Mouse (Mus musculus): ENCODE measurements around the gene Prkaca.
A peak's percentile ranks its signal among the peaks of the same experiment; 100 is the strongest.
"Not testable (repeated sequence)": the region's sequence is repeated elsewhere in the genome, so short reads cannot be mapped to it uniquely, and the experiment has no call there.

The Prkaca gene

DNA sequence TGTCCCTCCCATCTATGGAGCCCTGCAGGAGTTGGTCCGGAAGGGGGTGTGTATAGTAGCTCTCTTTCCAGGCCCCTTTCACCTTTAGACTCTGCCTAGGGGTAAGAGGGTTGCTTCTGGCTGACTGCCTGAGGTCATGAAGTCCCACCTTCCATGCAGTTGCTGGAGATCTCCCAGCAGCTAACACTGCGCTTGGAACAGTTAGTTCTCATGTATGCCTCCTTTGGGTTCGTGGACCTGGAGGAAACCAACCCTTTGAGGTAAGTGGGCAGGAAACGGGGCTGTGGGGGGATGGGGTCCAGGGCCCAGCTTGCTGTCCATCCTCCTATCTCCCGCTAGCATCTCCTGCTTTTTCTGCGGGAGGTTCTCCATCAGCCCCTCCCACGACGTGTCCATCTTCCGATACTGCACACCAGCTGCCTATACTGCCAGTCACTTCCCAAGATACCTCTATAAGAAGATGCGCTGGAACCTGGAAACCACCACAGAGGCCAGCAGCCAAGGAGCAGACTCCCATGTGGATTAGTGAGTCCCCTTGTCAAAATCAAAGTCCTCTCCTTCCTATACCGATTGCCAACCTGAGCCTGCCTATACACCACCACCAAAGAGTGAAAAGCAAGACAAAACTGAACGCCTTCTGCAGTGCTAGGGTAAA is 30.3 kb downstream of the Prkaca start:
- no peak for DNase-seq (ENCODE audit: low spot score)

DNA sequence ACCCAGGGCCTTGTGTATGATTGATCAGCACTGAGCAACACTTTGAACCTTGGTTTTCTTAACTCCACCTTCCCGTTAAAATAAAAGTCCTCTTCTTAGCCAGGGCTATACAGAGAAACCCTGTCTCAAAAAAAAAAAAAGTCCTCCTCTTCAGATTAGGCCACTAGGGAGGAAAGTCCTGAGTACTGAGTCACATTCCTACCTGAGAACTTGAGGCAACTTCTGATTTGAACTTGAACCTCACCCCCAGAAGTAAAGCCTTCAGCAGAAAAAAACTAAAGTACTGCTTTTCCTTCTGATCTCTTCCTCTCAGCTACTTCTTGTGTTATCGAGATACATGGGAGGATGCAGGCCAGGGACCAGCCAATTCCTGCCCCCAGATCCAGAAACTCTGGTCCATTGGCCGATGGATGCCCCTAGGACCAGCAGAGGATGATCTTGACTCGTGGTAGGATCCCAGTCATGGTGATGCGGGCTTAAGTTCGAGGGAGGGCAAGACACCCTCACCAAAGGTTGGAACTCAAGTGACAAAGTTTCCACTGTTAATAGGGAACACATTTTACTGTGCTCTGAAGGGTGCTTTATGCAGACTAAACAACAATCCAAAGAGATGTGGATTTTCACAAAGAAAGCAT is 30.9 kb downstream of the Prkaca start:
- DNase-seq (ENCODE audit: low spot score), result no peak

DNA sequence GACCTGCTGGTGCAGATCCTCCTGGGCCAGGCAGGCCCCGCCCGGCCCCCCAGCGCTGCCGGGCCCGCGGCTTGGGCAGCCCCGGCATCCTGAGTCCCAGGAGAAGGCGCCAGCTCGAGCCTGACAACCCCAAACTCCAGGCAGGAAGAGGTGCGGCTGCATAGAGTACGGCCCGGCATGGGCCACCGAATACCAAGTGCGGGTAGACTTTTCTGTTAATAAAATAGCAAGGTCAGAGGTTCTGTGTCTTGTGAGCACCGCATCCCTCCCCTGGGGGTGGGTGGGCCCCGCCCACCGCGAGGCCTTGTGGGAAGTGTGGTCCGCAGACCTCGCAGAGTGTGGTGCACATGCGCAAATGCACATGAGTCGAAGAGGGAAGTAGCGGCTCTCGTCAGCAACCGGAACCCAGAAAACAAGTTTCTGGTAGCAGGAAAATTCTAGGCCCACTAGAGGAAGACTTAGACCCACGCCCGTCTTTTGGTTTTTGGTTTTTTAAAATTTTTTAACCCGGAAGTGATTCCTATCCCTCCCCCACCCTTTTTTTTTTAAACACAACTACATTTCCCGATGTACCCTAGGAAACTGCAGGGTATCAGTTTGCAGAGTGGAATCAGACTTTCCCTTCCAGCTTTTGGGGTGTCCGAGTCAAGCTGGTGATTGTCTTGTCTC is 31.9 kb downstream of the Prkaca start:
- peak; percentile 78 for DNase-seq (ENCODE audit: low spot score)

DNA sequence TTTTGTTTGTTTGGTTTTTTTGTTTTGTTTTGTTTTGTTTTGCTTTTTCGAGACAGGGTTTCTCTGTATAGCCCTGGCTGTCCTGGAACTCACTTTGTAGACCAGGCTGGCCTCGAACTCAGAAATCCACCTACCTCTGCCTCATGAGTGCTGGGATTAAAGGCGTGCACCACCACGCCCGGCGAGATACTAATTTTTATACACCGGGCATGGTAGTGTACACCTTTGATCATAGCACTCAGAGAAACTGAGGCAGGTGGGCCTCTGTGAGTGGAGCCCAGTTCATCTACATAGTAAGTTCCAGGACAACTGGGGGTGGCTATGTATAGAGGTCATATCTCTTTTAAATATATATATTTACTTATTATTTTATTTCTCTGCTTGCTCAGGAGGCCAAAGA is 32.7 kb downstream of the Prkaca start:
- DNase-seq (ENCODE audit: low spot score), result not testable (repeated sequence)

DNA sequence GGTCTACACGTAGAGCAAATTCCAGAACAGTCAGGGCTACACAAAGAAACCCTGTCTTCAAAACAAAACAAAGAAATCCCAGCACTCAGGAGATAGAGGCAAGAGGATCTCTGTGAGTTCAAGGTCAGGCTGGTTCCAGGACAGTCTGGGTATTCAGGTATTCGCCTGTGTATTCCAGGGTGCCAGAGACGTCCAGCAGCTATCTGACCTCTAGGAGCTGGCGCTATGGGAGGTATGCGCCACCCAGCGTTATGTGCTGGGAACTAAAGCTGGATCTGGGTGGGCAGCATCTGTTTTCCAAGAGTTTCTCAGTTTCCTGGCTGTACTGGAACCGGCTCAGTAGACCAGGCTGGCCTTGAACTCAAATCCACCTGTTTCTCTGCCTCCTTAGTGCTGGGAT is 35.6 kb downstream of the Prkaca start:
- DNase-seq (ENCODE audit: low spot score), result no peak

DNA sequence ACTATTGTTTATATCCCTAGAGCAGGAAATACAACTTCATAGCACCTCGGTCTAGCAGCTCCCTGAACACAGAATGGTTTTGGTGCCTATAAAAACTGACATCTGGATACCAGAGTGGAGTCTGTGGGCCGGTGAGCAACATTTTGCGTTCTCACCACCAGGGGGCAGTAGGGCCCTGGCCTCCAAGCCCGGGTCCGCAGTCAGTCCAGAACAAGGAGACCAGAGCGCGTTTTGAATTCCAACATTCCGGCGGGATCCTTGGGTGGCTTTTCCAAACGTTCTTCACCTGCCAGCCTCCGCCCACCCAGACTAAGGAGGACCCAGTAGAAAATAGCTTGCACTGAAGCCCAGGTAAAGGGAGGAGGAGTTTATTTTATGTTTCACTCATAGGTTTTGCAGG is 37.1 kb downstream of the Prkaca start:
- DNase-seq (ENCODE audit: low spot score), result peak; percentile 89

DNA sequence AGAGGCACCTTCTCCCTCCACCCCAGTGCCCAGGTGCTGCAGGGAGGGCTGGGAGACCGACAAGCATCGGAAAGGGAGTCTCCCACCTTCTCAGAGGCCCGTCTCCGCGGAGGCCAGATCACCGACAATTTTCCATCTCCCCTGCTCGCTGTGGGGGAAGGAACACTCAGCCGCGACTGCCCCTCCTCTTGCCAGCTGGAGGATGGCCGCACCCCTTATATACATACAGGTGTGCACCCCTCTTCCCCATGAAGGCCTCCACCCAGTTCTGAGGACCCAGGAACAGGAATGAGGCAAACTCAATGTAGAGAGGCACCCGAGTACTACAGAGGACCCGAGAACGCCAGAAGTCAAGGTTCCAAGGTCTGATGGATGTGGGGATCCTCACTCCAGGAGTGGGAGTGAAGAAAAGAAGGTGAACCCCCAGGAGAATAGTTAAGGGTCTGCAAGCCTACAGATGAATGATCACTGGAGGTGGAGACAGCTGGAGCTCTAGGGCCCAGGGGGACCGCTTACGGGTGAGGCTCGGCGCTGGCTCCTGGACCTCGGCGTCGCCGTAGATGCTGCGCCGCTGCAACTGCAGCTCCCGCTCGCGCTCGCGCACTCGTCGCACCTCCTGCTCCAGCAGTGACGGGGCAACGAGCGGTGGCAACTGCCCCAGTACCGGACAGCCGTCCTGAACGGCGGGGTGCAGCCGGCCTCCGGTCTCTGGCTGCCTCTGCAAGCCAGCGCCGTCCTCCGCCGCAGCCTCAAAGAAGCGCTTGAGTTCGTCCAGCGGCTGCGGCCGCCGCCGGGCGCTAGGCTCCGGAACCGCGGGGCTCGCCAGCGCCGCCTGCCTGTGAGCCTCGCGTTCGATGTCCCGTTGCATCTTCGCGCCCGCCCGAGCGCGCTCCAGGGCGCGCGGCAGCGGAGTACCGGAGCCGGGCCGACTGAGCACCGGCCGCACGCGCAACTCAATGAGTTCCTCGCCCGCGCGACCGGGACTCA is 38.1 kb downstream of the Prkaca start:
- DNase-seq (ENCODE audit: low spot score), result no peak

DNA sequence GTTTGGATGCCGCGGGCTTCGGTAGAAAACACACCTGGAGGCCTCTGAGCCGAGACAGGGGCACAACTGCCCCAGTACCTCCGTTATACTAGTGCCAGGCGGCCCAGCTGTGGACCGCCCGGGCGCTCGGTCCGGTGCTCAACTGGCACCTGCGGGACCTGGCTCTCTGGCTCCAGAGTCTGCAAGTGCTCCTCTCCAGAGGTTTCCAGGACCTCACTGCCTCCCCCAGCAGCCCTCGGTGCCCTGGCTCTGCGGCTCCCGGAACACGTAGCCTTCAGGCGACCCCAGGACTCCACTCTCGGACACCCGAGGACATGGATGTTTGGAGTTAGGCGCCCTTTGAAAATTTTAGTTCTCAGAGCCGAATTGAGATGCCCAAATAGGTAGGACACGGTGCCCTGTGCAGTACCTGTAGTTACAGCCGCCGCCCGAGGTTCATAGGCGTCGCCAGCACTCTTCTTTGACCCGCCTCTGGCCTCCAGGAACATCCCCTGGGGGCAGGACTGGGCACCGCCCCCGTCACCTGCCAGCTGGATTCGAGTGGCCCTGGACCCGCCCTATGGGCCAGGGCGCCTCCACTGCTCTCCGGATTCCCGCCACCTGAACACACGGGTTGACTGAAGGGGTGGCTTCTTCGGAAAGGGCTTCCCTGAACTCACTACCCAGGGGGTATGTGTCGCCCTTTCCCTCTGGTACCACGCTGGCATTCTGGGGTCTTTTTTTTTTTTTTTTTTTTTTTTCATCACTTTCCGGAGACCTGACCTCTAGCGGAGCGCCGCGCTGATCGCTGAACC is 39.1 kb downstream of the Prkaca start, which contains the start of gene 2210011C24Rik:
2210011C24Rik (minus strand) TSS at position 467 of the 794 bp plus-strand sequence.
- DNase-seq (ENCODE audit: low spot score), result no peak

DNA sequence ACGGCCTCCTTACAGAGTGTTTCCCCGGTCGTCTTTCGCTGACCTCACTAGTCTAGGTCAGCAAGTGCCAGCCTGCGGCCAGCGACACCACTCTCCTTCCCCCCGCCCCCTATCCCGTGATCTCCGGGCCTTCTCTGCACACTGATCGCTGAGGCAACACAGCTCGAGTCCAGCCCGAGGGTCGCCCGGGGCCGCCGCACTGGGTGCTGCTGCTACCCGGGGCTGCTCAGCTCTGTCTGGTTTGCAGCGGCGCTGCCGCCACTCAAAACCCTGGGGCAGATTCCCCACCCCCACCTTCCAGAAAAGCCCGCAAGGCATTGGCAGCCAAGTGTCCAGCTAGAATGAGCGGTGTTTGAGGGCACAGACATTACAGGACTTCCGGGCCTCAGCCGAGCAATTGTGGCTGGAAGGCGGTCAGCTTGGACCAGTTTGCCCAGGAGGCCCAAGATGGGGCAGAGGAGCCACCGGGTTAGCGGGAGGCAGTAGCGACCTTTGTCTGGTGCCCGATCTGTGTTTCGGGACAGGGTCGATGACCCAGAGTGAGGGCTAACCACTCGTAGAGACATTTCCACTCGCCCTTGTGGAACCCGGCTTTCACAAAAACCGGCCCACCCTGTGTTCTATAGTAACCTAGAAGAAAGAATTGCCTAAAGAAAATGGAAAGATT is 39.8 kb downstream of the Prkaca start:
- no peak for DNase-seq (ENCODE audit: low spot score)

DNA sequence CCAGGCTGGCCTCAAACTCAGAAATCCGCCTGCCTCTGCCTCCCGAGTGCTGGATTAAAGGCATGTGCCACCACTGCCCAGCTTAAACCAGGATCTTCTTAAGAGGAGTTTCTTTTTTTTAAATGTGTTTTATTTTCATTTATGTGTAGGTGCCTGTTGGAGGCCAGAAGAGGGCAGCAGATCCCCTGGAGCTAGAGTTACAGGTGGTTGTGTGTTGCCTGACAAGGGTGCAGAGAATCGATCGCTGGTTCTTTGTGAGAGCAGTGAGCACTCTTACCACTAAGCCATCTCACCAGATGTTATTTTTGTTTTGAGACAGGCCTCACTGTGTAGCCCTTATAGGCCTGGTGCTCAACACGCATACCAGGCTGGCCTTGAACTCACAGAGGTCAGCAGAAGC is 43.0 kb downstream of the Prkaca start:
- DNase-seq (ENCODE audit: low spot score), result no peak

DNA sequence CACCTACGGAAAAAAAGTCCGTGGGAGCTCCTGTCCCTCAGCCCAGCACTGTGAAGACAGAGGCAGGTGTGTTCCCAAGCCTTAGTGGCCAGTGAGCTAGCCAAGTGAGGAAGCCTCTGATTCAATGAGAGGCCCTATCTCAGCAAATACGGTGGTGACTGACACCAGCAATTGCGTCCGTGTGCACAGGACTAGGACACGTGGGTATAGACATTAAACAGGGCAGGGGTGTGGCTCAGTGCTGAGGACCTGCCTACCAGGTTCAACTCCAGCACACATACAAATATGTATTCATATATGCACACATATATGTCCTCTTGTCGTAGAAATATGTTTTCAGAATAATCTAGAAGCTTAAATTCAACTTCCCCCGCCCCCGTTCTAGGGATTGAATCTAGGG is 46.9 kb downstream of the Prkaca start:
- no peak for DNase-seq (ENCODE audit: low spot score)

DNA sequence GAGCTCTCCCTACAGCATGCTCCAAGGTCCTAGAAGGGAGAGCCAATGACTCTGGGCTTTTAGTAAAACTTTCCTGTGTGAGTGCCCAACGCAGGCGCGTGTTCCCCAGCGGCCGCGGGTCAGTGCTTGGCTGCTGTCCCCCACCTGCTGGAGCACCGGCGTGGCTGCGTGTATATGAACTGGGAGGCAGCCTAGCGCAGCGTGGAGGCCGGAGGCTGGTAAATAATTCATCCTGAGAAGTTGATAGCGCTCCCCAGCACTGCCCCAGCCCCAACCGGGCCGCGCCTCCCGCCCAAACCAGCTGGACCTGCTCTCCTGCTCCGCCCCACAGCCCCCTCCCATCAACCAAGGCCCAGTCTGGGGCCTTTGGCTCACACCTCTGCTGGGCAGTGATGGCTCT is 48.3 kb downstream of the Prkaca start, which contains the start of gene Palm3:
Palm3 (plus strand) TSS at position 376 of the 400 bp plus-strand sequence.
- DNase-seq (ENCODE audit: low spot score), result no peak

DNA sequence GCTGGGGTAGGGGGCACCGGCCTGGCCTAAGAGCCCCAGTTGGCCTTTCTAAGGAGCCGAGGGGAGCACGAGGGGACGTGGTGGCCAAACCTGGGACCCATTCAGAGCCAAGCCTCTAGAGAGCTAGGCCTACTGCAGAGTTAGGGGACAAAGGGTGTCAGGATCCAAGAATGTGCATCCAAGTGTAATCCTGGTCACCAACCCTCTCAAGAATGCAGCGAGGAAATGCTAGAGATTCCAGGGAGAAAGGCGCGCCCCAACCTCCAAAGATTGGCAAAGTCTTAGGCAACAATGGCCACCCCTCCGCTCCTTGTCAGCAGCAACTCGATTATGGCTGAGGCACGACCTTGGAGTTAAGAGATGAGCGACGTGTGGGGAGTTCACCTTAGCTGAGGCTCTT is 48.8 kb downstream of the Prkaca start:
- DNase-seq (ENCODE audit: low spot score), result no peak

DNA sequence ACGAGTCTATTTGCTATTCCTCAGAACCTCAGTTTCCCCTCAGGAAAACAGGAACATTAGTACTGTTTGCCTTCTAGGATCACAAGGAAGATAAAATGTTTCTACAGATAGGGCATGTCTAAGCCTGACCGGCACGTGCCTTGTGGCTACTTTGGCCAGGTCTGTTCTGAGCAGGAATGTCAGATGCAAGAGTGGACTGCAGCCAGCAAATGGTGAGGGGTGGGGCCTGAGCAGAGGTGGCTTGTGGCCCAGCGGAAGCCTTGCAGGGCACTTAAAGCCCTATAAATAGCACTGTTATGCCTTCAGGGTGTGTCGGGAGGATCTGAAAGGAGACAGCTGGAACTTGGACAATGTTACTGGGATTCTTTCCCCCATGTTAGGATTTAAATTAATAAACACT is 50.3 kb downstream of the Prkaca start:
- DNase-seq (ENCODE audit: low spot score), result no peak

DNA sequence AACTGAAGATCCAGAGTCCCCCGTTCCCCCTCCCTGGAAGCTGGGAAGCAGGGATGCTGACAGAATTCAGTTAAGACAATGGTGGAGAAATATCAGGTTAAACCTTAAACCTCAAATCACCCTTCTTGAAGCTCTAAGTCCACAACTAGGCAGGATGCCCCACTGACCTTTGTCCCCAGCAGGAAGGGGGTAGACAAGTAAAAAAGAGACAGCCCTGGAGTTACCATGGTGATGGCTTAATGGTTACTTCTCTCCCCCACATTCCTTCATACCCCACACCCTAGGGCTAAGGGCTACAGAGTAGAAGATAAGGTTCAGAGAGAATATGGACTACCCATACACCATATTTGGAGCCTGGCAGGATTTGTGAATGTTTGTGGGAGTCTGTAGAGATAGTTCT is 50.8 kb downstream of the Prkaca start:
- no peak for DNase-seq (ENCODE audit: low spot score)

DNA sequence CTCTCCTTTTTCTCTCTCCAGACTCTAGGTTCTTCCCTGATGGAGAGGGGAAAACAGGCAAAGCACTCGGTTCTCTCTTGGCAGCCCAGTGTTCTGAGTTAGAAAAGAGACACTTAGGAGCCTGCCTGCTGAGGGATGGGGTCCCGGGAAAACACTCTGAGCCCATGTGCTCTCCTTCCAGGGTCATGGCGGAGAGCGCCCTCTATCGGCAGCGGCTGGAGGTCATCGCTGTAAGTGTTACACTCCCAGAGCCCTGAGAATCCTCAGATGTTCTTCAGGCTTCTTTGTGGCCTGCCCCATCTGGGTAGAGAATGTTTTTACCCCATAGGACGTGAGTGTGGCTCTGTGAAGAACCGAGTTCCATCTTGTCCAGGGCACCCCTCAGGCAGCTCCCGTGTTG is 51.4 kb downstream of the Prkaca start:
- peak; percentile 57 for DNase-seq (ENCODE audit: low spot score)

DNA sequence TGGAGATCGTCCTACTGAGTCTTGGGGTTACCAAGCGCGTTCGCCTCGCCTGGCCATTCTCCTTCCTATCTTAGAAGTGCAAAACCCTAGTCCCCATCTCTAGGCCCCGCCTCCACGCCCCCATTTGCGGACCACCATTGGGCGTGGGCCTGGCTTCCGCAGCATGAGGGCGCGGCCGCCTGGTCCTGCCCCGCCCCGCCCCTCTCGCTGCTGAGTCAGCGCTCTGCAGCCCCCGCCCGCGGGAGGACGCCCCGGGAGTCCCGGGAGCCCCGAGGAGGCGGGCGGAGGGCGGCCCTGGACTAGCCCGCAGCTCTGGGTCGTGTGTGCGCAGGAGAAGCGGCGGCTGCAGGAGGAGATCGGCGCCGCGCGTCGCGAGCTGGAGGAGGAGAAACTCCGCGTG is 53.1 kb downstream of the Prkaca start:
- DNase-seq (ENCODE audit: low spot score), result peak; percentile 49

DNA sequence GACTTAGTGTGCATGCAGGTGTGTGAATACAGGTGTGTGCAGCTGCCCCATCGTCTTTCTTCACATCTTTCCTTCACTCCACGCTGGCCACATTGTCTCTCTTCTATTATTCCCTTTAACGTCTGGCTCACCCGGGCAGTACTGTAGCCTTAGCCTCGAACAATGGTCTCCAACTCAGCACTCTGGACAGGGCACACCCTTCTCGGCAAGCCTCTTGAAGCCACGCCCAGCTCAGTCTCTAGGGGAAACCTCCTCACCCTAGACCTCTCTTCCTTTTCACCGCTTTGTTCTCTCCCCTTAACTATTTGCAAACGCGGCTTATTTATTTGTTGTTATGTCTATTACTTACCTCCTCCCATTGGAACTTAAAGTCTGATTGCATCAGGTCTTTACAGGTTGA is 54.7 kb downstream of the Prkaca start:
- no peak for DNase-seq (ENCODE audit: low spot score)

DNA sequence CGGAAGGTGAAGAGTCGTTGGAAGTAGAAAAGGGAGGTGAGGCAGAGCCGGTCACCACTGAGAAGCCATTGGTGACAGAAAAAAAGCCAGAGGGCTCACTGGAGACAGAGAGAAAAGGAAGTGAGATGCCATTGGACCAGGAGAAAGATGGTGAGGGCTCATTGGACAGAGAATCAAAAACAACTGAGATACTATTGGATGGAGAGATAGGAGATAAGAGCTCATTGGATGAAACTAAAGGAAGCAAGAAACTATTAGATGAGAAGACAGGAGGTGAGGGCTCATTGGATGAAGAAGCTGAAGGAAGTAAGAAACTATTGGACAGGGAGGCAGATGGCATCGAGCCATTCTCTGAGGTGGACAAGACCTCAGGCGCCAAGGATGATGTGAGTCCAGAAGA is 56.5 kb downstream of the Prkaca start:
- DNase-seq (ENCODE audit: low spot score), result no peak

DNA sequence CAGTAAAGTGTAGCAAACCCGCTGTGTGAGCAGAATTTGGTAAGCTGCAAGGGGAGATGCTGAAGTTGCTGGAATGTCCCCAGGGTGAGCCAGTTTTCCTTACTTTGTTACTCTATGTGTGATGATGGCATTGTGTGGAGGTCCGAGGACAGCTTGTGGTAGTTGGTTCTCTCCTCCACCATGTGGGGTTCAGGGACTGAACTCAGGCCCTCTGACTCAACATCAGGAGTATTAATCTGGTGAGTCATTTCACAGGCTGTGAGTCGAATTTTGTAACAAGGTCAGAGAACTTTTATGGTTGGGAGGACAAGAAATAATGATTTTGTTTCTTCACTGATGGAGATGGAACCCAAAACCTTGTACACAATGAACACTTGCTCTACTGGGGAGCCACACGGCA is 60.0 kb downstream of the Prkaca start:
- no peak for DNase-seq (ENCODE audit: low spot score)

DNA sequence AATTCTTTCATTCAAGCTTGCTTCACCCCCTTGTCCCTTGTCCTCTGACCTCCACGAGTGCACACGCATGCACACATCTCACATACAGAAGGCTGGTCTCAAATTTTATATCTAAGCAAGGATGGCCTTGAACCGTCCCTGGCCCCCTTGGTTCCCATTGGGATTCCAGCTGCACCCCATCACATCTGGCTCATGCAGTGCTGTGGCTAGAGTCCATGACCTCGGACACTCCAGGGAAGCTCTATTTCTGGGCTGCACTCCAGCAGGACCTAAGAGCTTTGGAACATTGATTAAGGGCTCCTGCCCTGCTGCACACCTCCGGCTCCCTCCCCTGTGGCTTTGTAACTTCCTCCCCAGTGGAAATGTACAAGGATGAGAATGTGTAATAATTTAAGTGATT is 65.2 kb downstream of the Prkaca start:
- no peak for DNase-seq (ENCODE audit: low spot score)

Data from ovary, postnatal 14 days (tissue).